Mouse (Mus musculus) embryo, embryonic 11 days (tissue): Measurements from ENCODE around the gene Vrk3.

ENCODE experiments used
- DNase-seq: peaks from one replicate; pipeline ENCODE4 v3.0.0-alpha.2; 2015

Gene Vrk3

GRCm38 (mm10) chr7:44820525-44820924 lies 72.3 kb downstream of the Vrk3 start:
- no peak for DNase-seq

- DNase-seq, result no peak
These were observed 73.6 kb downstream of the Vrk3 start for GRCm38 (mm10) chr7:44821666-44822448.

GRCm38 (mm10) chr7:44823409-44823808 lies 75.2 kb downstream of the Vrk3 start:
- DNase-seq, result no peak

- peak; percentile 84 for DNase-seq
These were observed 76.7 kb downstream of the Vrk3 start for GRCm38 (mm10) chr7:44824872-44825271.

GRCm38 (mm10) chr7:44826771-44827170 lies 78.6 kb downstream of the Vrk3 start:
- no peak for DNase-seq
